32 mouse cellular contexts compared by ENCODE assay signal in genomic region chr10:63130500-63130899, GRCm38 (mm10). TPM values are rescaled to one million over a fixed set of nuclear protein-coding genes. Genes with fewer than 3 reads are reported as not detected.
A peak's percentile ranks its signal among the peaks of the same experiment; 100 is the strongest.
DNase-seq lines count a peak whose midpoint lies in the region; ATAC-seq and TF ChIP-seq lines count a peak whose summit lies in the region.
"Had no signal": no experiment of that assay in that cellular context is flagged by ENCODE, and none has a peak within 500 bp of the region (broad histone marks: within the 10 kb centered on the region; RNA-seq: fewer than 3 reads in every experiment).

No protein-coding gene starts in this region.

- H3K4me3 ChIP-seq in intestine, postnatal 0 days (ENCODE audit: low read depth, low read length): no peak overlapping the region
- H3K4me3 ChIP-seq in intestine, embryonic 16.5 days (ENCODE audit: low read length): no peak overlapping the region
- H3K4me3 ChIP-seq in E14TG2a.4 (replicated peaks; ENCODE audit: low read length) (no peak overlapping the region), ES-E14 (ENCODE audit: insufficient read depth in 1 of 2, low read depth in 1 of 2, low read length in 2 of 2, poor library complexity in 1 of 2, severe bottlenecking in 1 of 2) (no peak overlapping the region)
- no peak overlapping the region for H3K4me3 ChIP-seq in limb, embryonic 10.5 days
- H3K4me3 ChIP-seq in layer of hippocampus, adult 2 months: no peak overlapping the region
- H3K4me3 ChIP-seq: heart, embryonic 15.5 days; hindbrain, embryonic 12.5 days; lung, embryonic 15.5 days had no signal

- H3K9ac ChIP-seq in intestine, postnatal 0 days (ENCODE audit: low read depth, low read length): no peak overlapping the region
- H3K9ac ChIP-seq in intestine, embryonic 16.5 days (ENCODE audit: low read depth, low read length): no peak overlapping the region
- no peak overlapping the region for H3K9ac ChIP-seq in ES-E14 (ENCODE audit: insufficient read depth, low read depth, low read length, poor library complexity, severe bottlenecking)
- H3K9ac ChIP-seq: heart, embryonic 15.5 days; hindbrain, embryonic 12.5 days; lung, embryonic 15.5 days had no signal

- H3K27me3 ChIP-seq in intestine, postnatal 0 days (replicated peaks; ENCODE audit: control insufficient read depth, insufficient read depth, low read length): no peaks in the 10 kb centered on the region
- no peaks in the 10 kb centered on the region for H3K27me3 ChIP-seq in intestine, embryonic 16.5 days (replicated peaks; ENCODE audit: control insufficient read depth, insufficient read depth, low read length)
- H3K27me3 ChIP-seq in E14TG2a.4 (ENCODE audit: insufficient read depth, low read length): peaks cover 11% of the 10 kb centered on the region
- H3K27me3 ChIP-seq in limb, embryonic 10.5 days (ENCODE audit: low read depth, poor library complexity, severe bottlenecking): no peaks in the 10 kb centered on the region
- H3K27me3 ChIP-seq: heart, embryonic 15.5 days; hindbrain, embryonic 12.5 days; lung, embryonic 15.5 days had no signal

- H3K4me1 ChIP-seq in intestine, postnatal 0 days (replicated peaks; ENCODE audit: control insufficient read depth, insufficient read depth, low read length): no peaks in the 10 kb centered on the region
- H3K4me1 ChIP-seq in intestine, embryonic 16.5 days (ENCODE audit: control insufficient read depth, insufficient read depth, low read length): no peaks in the 10 kb centered on the region
- peaks cover under 1% of the 10 kb centered on the region for H3K4me1 ChIP-seq in E14TG2a.4 (replicated peaks; ENCODE audit: low read depth, low read length)
- H3K4me1 ChIP-seq in ES-E14 (ENCODE audit: control insufficient read depth in 2 of 2, insufficient read depth in 2 of 2, low read length in 2 of 2, poor library complexity in 1 of 2): no peaks in the 10 kb centered on the region
- H3K4me1 ChIP-seq in limb, embryonic 10.5 days: no peaks in the 10 kb centered on the region
- H3K4me1 ChIP-seq: hindbrain, embryonic 12.5 days; lung, embryonic 15.5 days had no signal

- in situ Hi-C loops in ES-E14 (cut with MboI; ENCODE audit: low sequenced_read_pairs in 2 of 2, unreplicated experiment in 2 of 2): no loop called here

- DNase-seq in ES-E14 (ENCODE audit: low read depth, low spot score): peak; percentile 43
- DNase-seq in limb, embryonic 10.5 days (ENCODE audit: low spot score): peak; percentile 28
- DNase-seq in layer of hippocampus, adult 2 months (ENCODE audit: low spot score in 2 of 2): no peak
- DNase-seq: adrenal gland, adult 8-10 months; B cell, adult 2 months; cerebellum, adult 8-10 months; cerebellum, postnatal 36 days; gastrocnemius, postnatal 36 days; kidney, adult 11 months; liver; lung, postnatal 36 days; right cerebral cortex, adult 18-20 months; thymus, adult 18-20 months; thymus, postnatal 25 days had no signal

- H3K9me3 ChIP-seq in intestine, postnatal 0 days (ENCODE audit: control insufficient read depth): no peaks in the 10 kb centered on the region
- no peaks in the 10 kb centered on the region for H3K9me3 ChIP-seq in intestine, embryonic 16.5 days (ENCODE audit: control insufficient read depth, low read length)
- H3K9me3 ChIP-seq in E14TG2a.4 (ENCODE audit: low read length) (peaks cover 7% of the 10 kb centered on the region), ES-E14 (ENCODE audit: control insufficient read depth, insufficient read depth, low read depth, low read length) (no peaks in the 10 kb centered on the region)
- H3K9me3 ChIP-seq in limb, embryonic 10.5 days (replicated peaks): no peaks in the 10 kb centered on the region
- H3K9me3 ChIP-seq: heart, embryonic 15.5 days; hindbrain, embryonic 12.5 days; lung, embryonic 15.5 days had no signal

- 67% methylated on average over 7 of the region's 7 CpGs for WGBS in intestine, postnatal 0 days
- 70% methylated on average over 7 of the region's 7 CpGs for WGBS in intestine, embryonic 16.5 days
- WGBS in limb, embryonic 10.5 days: 73% methylated on average over 7 of the region's 7 CpGs

- ATAC-seq in intestine, postnatal 0 days: no peak
- no peak for ATAC-seq in intestine, embryonic 16.5 days
- no peak for ATAC-seq in cerebellum, adult (ENCODE audit: insufficient number of reproducible peaks, low FRiP score, low TSS enrichment)
- ATAC-seq: forebrain, embryonic 14.5 days; hindbrain, postnatal 0 days; midbrain, embryonic 16.5 days had no signal

- 0 out of 2 replicates have a peak, but pooled peaks have one; percentile 11 for TF ChIP-seq CTCF in intestine, postnatal 0 days (IDR thresholded peaks at IDR 0.05; ENCODE audit: low read depth)
- peak; percentile 66 for TF ChIP-seq CTCF in E14TG2a.4 (conservative IDR thresholded peaks at IDR 0.05; ENCODE audit: low read length)
- no peak; the same call in 1 of the 2 replicates for TF ChIP-seq CTCF in layer of hippocampus, adult 2 months (conservative IDR thresholded peaks at IDR 0.05)

- no peak overlapping the region for H3K27ac ChIP-seq in intestine, postnatal 0 days (ENCODE audit: low read depth, low read length)
- H3K27ac ChIP-seq in intestine, embryonic 16.5 days (ENCODE audit: low read length): no peak overlapping the region
- no peak overlapping the region for H3K27ac ChIP-seq in ES-E14 (ENCODE audit: insufficient read depth, low read depth, low read length, poor library complexity, severe bottlenecking)
- H3K27ac ChIP-seq in limb, embryonic 10.5 days: no peak overlapping the region
- H3K27ac ChIP-seq in layer of hippocampus, adult 2 months: no peak overlapping the region
- H3K27ac ChIP-seq: heart, embryonic 15.5 days; hindbrain, embryonic 12.5 days; hindbrain, postnatal 0 days; lung, embryonic 15.5 days had no signal

- H3K4me2 ChIP-seq in intestine, postnatal 0 days (replicated peaks; ENCODE audit: low read depth): no peak overlapping the region
- no peak overlapping the region for H3K4me2 ChIP-seq in intestine, embryonic 16.5 days (ENCODE audit: low read depth, low read length)
- H3K4me2 ChIP-seq: heart, embryonic 15.5 days; hindbrain, embryonic 12.5 days; lung, embryonic 15.5 days; midbrain, embryonic 11.5 days had no signal

- no peaks in the 10 kb centered on the region for H3K36me3 ChIP-seq in intestine, postnatal 0 days (ENCODE audit: control insufficient read depth, insufficient read depth)
- no peaks in the 10 kb centered on the region for H3K36me3 ChIP-seq in intestine, embryonic 16.5 days (ENCODE audit: control insufficient read depth, insufficient read depth, low read length)
- H3K36me3 ChIP-seq in E14TG2a.4 (ENCODE audit: insufficient read depth, low read length): no peaks in the 10 kb centered on the region
- H3K36me3 ChIP-seq in ES-E14 (ENCODE audit: control insufficient read depth, insufficient read depth, low read length, poor library complexity, severe bottlenecking): no peaks in the 10 kb centered on the region
- H3K36me3 ChIP-seq in limb, embryonic 10.5 days: no peaks in the 10 kb centered on the region
- H3K36me3 ChIP-seq: hindbrain, embryonic 12.5 days; lung, embryonic 15.5 days had no signal

TF ChIP-seq in ES-E14, 5 proteins besides CTCF, POLR2A, EP300 and RAD21:
- TF ChIP-seq HCFC1 (IDR thresholded peaks at IDR 0.05; ENCODE audit: borderline replicate concordance, insufficient read depth, low read length) (no peak), ZC3H11A (IDR thresholded peaks at IDR 0.05; ENCODE audit: borderline replicate concordance, low read depth, low read length) (0 out of 2 replicates have a peak, but pooled peaks have one; percentile 20), MAFK (IDR thresholded peaks at IDR 0.05; ENCODE audit: insufficient read depth, low read depth, low read length) (no peak)

RNA-seq across cellular contexts. Expression of gene Atoh7, which starts 31.0 kb away (rescaled TPM):
- polyA plus RNA-seq in intestine, postnatal 0 days (2015; fragmentation: Nextera tagmentation; extraction: Ambion mirVana): not detected in 2 replicates
- not detected in 2 replicates for polyA plus RNA-seq in intestine, embryonic 16.5 days (2015; fragmentation: Nextera tagmentation; extraction: Ambion mirVana)
- 0.16 TPM in 1 of 2 replicates, not detected in the other for total RNA-seq in ES-E14 (2012; rRNA removed)
- 0.14 TPM in 2 replicates for polyA plus RNA-seq in limb, embryonic 10.5 days (2016; fragmentation: Nextera tagmentation; extraction: Ambion mirVana)
- total RNA-seq in layer of hippocampus, adult 2 months (2021): 1 to 10 TPM; 1.7 to 2.0 TPM
- total RNA-seq: adrenal gland, adult 8-10 months; adrenal gland, postnatal 4 days; gastrocnemius, adult 18-20 months; gastrocnemius, postnatal 36 days; heart, postnatal 25 days; megakaryocyte, adult 5-6 weeks; neutrophil, adult 5-6 weeks had no signal
- polyA plus RNA-seq: heart, embryonic 15.5 days; kidney, embryonic 14.5 days; liver, embryonic 16.5 days; lung, embryonic 15.5 days had no signal

Comparison
In these comparisons a context has a peak if more than half of its experiments do, and no peak if none do; other contexts are left out.
1. DNase-seq: peak in ES-E14 (single experiment) and limb, embryonic 10.5 days (single experiment); none in layer of hippocampus, adult 2 months (0 of 2).